Mouse (Mus musculus) subcutaneous adipose tissue, adult 2 months (tissue): Measurements from ENCODE around the gene Clec3b. TPM values are rescaled to one million over a fixed set of nuclear protein-coding genes. Genes with fewer than 3 reads are reported as not detected.

Experiments used
- polyA plus RNA-seq: library from polyadenylated mRNA; depleted of rRNA; stranded (reverse); fragments of >200 nt; gene quantifications from 2 replicates; pipeline ENCODE4 v1.2.3, GENCODE M21; 2012; ENCODE audit warnings: low replicate concordance; rRNA removed

Gene Clec3b
- polyA plus RNA-seq = 228 and 407 TPM in 2 replicates

DNA sequence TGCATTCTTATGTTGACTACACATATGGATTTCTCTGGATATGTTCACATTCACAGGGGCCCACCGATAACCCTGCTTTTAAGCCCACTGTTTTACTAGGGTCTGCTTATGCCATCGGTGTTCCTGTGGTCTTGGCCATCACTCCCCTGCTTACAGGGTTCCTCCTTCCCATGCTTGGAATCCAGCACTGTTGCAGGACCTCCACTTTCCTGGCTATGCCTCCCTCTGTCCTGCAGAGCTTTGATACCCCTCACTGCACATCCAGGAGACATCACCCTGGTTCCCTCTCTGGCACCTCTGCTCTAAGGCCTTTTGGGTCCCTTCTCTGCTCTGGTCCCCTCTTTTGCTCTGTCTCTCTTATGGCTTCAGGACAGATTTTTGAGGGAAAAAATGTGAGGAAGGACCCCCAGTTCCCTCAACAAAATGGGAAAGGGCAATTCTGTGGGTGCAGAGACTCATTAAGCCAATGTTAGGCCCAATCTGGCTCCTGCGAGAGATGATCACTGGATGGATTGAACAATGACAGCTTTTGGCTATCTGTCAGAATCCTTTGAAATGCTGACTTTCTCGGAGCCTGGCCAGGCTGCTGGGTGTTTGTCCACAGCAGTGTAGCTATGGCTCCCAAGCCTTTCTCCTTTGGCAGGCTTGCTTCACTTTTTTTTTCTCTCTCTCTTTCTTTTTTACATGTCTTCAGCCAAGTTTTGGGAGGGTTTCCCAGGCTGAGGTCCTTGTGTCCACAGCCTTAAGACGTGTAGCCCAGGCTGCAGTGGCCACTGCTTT lies at the start of gene Clec3b:
Clec3b (plus strand) TSS at position 706 of the 780 bp plus-strand sequence.

DNA sequence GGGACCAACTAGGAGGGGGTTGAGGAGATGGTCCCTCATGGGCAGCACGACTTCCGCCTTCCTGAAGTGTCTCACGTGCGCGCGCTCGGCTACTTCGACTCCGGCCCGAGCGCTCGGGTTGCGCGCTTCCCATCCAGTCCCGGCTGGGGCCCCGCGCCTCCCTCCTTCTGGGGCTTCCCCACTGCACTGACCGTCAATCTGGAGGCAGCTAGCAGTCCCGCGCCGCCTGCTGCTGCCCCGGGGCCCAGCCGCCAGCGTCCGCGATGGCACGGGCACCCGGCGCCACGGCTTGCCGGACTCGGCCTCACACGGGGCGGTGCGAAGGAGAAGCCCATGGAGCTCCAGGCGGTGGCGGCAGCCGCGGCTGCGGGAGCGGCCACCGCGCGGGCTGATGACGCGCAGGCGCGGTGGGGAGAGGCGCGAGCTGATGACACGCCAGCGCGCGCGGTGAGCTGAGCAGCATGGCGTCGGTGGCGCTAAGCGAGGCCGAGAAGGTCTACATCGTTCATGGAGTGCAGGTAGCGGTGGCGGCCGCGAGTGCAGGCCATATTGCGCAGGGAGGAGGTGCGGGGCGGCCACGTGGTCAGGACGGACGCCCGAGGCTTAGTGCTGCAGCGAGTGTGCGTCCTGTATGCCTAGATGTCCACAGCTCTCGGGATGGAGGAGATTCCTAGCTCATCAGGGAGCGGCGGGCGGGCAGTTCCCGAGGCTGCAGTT lies 37.8 kb upstream of the Clec3b start, which contains the start of the genes Zdhhc3 and Exosc7:
Zdhhc3 (minus strand) TSS at position 401 of the 717 bp plus-strand sequence.
Exosc7 (plus strand) TSS at position 411 of the 717 bp plus-strand sequence.

Other genes with a start within 250 kb of the Clec3b start
- 0.67 and 2.4 TPM in 2 replicates for gene Zfp105, start 227.9 kb upstream of the Clec3b start, polyA plus RNA-seq
- 2.9 and 3.2 TPM in 2 replicates for gene 1110059G10Rik, start 199.9 kb upstream of the Clec3b start, polyA plus RNA-seq
- 0.69 and 9.7 TPM in 2 replicates for gene Kif15, start 199.9 kb upstream of the Clec3b start, polyA plus RNA-seq
- 15.7 and 18.2 TPM in 2 replicates for gene Tmem42, start 129.6 kb upstream of the Clec3b start, polyA plus RNA-seq
- 0.20 and 0.31 TPM in 2 replicates for gene Tgm4, start 116.2 kb upstream of the Clec3b start, polyA plus RNA-seq
- 94.7 and 175 TPM in 2 replicates for gene Zdhhc3, start 37.7 kb upstream of the Clec3b start, polyA plus RNA-seq
- 25.1 and 33.1 TPM in 2 replicates for gene Exosc7, start 37.7 kb upstream of the Clec3b start, polyA plus RNA-seq
- gene Cdcp1, start 65.1 kb downstream of the Clec3b start, polyA plus RNA-seq = 0.03 and 12.1 TPM in 2 replicates
- 7.4 and 36.0 TPM in 2 replicates for gene Tmem158, start 109.8 kb downstream of the Clec3b start, polyA plus RNA-seq
- 237 and 282 TPM in 2 replicates for gene Lars2, start 216.0 kb downstream of the Clec3b start, polyA plus RNA-seq